Mouse (Mus musculus) adipose tissue, adult 10 weeks (tissue): ENCODE measurements around the gene Wnt3. TPM values are rescaled to one million over a fixed set of nuclear protein-coding genes. Genes with fewer than 3 reads are reported as not detected.

Experiments
- polyA plus RNA-seq: library from polyadenylated mRNA; stranded (reverse); fragments of 350-450 nt; fragmentation: Illumina TruSeq; extraction: RNeasy Lipid Tissue Mini Kit (QIAGEN cat#74804); gene quantifications from one replicate; pipeline ENCODE4 v1.2.3, GENCODE M21; 2014; ENCODE audit warnings: low read depth, low replicate concordance

Gene Wnt3
- polyA plus RNA-seq = 0.43 TPM

DNA sequence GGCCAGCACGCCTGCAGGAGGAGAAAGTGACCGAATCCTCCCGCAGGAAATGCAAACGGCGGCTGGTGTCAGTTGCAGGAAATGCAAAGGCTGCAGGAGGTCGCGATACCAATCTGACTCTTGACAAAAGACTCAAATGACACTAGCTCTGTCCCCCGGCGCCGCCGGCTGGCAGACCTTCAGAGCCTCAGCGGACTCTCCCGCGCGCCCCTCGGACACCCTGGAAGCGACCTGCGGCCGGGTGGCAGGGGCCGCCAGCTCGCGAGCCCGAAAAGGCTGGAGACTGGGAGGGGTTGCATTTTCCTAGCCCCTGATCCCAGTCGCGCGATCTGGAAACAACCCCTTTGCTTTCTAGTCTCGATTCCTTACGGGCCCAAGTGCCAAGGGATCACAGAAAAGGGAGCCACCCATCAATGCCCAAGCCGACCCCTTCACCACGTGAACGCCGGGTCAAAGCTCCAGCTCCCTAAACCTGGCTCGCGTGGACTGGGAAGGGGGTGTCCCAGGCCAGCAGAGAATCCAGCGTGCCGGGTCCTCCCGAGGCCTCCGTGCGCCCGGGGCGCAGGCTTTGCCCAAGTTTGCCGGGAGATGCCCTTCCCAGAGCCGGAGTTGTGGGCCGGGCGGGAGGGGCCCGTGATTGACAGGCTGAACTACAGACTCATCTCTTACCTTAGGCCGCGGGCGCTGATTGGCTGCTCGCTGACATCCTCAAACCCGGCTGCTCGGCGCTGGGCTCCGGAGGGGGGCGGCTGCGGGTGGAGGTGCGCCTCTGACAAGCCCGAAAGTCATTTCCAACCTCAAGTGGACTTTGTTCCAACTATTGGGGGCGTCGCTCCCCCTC, at the start of gene Wnt3:
Wnt3 (plus strand) TSS at position 764 of the 841 bp plus-strand sequence.

DNA sequence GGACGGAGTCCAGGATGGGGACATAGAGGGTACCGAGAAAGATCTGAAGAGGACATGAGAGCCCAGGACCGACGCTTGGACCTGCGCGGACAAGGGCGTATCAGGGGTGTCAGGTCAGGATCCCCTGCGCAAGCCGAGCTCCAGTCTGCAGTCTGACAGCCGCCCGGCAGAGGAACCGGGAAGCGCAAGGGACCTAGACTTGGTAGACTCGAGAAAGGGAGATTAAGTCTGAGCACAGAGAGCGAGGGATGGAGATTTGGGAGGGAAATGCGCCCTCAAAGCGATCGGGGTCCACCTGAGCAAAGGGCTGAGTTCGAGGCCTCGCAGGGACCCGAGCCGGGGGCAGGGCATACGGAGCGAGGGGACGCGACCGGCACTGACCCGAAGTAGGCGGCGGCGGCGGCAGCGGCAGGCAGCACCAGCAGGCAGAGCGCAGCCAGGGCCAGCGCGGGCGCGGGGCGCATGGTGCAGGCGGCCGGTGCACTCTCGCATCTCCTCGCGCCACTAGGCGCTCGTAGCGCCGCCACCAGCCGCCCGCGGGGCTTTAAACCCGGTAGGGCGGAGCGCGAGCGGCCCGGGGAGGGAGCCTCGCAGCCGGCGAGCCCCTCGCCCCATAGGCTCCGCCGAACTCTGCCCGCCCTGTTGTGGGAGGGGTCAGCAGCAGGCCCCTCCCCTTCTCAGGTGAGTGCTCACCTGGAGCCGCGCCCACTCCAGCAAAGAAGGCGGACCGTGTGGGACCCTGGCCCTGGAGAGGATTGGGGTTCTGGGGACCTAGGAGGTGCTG, 24.5 kb upstream of the Wnt3 start, which contains the start of gene Wnt9b:
Wnt9b (minus strand) TSS at position 516 of the 784 bp plus-strand sequence.

Other genes with a start within 250 kb of the Wnt3 start
- gene Gm884, start 153.0 kb upstream of the Wnt3 start, polyA plus RNA-seq = 0.89 TPM
- 3.8 TPM for gene Lyzl6, start 135.3 kb upstream of the Wnt3 start, polyA plus RNA-seq
- 10.8 TPM for gene Rprml, start 124.6 kb upstream of the Wnt3 start, polyA plus RNA-seq
- 90.2 TPM for gene Gosr2, start 76.3 kb upstream of the Wnt3 start, polyA plus RNA-seq
- gene Wnt9b, start 24.3 kb upstream of the Wnt3 start, polyA plus RNA-seq = 0.25 TPM
- gene Nsf, start 179.9 kb downstream of the Wnt3 start, polyA plus RNA-seq = 33.7 TPM
- gene Arf2, start 192.6 kb downstream of the Wnt3 start, polyA plus RNA-seq = 25.9 TPM